In the genomic region with DNA sequence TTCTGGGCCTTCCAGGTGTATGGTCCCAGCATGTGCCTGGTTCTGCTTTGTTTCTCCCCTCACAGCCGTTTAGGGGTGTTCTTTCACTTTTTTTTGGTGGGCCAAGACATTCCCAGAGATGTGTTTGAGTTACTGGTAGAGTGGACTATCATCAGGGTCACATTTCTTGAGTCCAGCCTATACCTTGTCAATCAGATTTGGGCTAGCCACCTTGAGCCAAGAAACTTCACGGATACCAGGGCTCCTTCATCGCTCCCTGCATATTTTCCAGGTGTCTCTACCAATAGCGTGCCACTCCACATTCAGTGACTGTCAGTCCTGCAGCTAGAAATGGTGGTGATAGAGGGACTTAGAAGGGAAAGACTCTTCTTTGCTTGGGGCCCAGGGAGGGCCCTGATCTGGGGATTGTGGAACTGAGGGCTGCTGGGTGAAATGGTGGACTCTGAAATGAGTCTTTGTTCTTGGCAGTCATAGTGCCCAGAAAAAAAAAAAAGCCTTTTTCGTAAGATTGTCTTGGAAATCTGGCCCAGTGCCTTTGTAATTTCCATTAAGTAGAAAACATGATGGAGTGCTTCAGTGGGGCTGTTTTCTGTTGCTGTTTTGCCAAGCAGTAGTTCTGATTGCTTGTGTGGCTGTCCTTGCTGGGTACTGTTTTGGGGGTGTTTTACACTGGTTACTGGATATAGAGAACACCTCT, we compare ENCODE assay signal across 8 mouse cellular contexts. TPM values are rescaled to one million over a fixed set of nuclear protein-coding genes. Genes with fewer than 3 reads are reported as not detected.
A peak's percentile ranks its signal among the peaks of the same experiment; 100 is the strongest.
DNase-seq lines count a peak whose midpoint lies in the region; ATAC-seq and TF ChIP-seq lines count a peak whose summit lies in the region.
"Had no signal": no experiment of that assay in that cellular context is flagged by ENCODE, and none has a peak within 500 bp of the region (broad histone marks: within the 10 kb centered on the region; RNA-seq: fewer than 3 reads in every experiment).

No protein-coding gene starts in this region.

- peak; percentile 3; the same call in 1 of the 2 replicates for ATAC-seq in forebrain, embryonic 11.5 days (replicated peaks; ENCODE audit: low FRiP score)
- no peak for ATAC-seq in intestine, postnatal 0 days
- no peak; the same call in 1 of the 2 replicates for ATAC-seq in midbrain, postnatal 0 days (ENCODE audit: low FRiP score)

- DNase-seq in spleen, adult 2 months (ENCODE audit: low read depth in 1 of 2, low spot score in 2 of 2) = no peak
- DNase-seq in spleen, postnatal 4 days (ENCODE audit: low spot score in 2 of 2) = no peak
- no peak for DNase-seq in forebrain, embryonic 11.5 days (ENCODE audit: low spot score)
- DNase-seq in midbrain, postnatal 0 days (ENCODE audit: low spot score) = peak; percentile 66
- no peak for DNase-seq in layer of hippocampus, adult 11-12 months (ENCODE audit: low spot score)
- no peak for DNase-seq in spleen, postnatal 14 days (ENCODE audit: low spot score in 2 of 2)

- no peaks in the 10 kb centered on the region for H3K36me3 ChIP-seq in spleen, adult 2 months (ENCODE audit: control insufficient read depth, insufficient read depth, low read length)
- H3K36me3 ChIP-seq in forebrain, embryonic 11.5 days (ENCODE audit: control insufficient read depth, insufficient read depth, low read length) = no peaks in the 10 kb centered on the region
- H3K36me3 ChIP-seq in intestine, postnatal 0 days (ENCODE audit: control insufficient read depth, insufficient read depth) = no peaks in the 10 kb centered on the region; the same call in 1 of the 2 replicates
- H3K36me3 ChIP-seq in midbrain, postnatal 0 days (ENCODE audit: insufficient read depth, low read length) = no peaks in the 10 kb centered on the region

- no peaks in the 10 kb centered on the region for H3K27me3 ChIP-seq in spleen, adult 2 months (ENCODE audit: control insufficient read depth, insufficient read depth, low read length)
- no peaks in the 10 kb centered on the region for H3K27me3 ChIP-seq in forebrain, embryonic 11.5 days (ENCODE audit: control insufficient read depth, insufficient read depth, low read length)
- H3K27me3 ChIP-seq in intestine, postnatal 0 days (replicated peaks; ENCODE audit: control insufficient read depth, insufficient read depth, low read length) = no peaks in the 10 kb centered on the region
- H3K27me3 ChIP-seq in midbrain, postnatal 0 days (ENCODE audit: insufficient read depth, low read length) = no peaks in the 10 kb centered on the region

- peak overlapping the region; percentile 93 for H3K27ac ChIP-seq in spleen, adult 2 months (ENCODE audit: insufficient read depth, low read length)
- peak overlapping the region; percentile 86 for H3K27ac ChIP-seq in forebrain, embryonic 11.5 days (ENCODE audit: low read depth, low read length)
- peak overlapping the region; percentile 98 for H3K27ac ChIP-seq in intestine, postnatal 0 days (ENCODE audit: low read depth, low read length)
- H3K27ac ChIP-seq in midbrain, postnatal 0 days (ENCODE audit: low read depth, low read length) = peak overlapping the region; percentile 96

- peak overlapping the region; percentile 73 for H3K4me3 ChIP-seq in spleen, adult 2 months (ENCODE audit: extremely low read depth, insufficient read depth, insufficient read length)
- peak overlapping the region; percentile 84 for H3K4me3 ChIP-seq in forebrain, embryonic 11.5 days (ENCODE audit: low read depth, low read length)
- H3K4me3 ChIP-seq in intestine, postnatal 0 days (ENCODE audit: low read depth, low read length) = peak overlapping the region; percentile 76
- H3K4me3 ChIP-seq in midbrain, postnatal 0 days (ENCODE audit: low read depth, low read length) = peak overlapping the region; percentile 78

- TF ChIP-seq POLR2A in spleen, adult 2 months (IDR thresholded peaks at IDR 0.05; ENCODE audit: low read depth, low read length) = no peak

- H3K9ac ChIP-seq in forebrain, embryonic 11.5 days (ENCODE audit: low read length) = peak overlapping the region; percentile 84
- peak overlapping the region; percentile 87 for H3K9ac ChIP-seq in intestine, postnatal 0 days (ENCODE audit: low read depth, low read length)
- H3K9ac ChIP-seq in midbrain, postnatal 0 days (replicated peaks; ENCODE audit: low read length, poor library complexity, severe bottlenecking) = peak overlapping the region; percentile 96

- H3K9me3 ChIP-seq in forebrain, embryonic 11.5 days (ENCODE audit: control insufficient read depth, low read length) = no peaks in the 10 kb centered on the region
- H3K9me3 ChIP-seq in intestine, postnatal 0 days (ENCODE audit: control insufficient read depth) = no peaks in the 10 kb centered on the region
- no peaks in the 10 kb centered on the region for H3K9me3 ChIP-seq in midbrain, postnatal 0 days (ENCODE audit: low read length)

- 59% methylated on average over 5 of the region's 5 CpGs for WGBS in spleen, adult 2 months
- WGBS in forebrain, embryonic 11.5 days = 61% methylated on average over 5 of the region's 5 CpGs
- 31% methylated on average over 5 of the region's 5 CpGs for WGBS in intestine, postnatal 0 days
- WGBS in midbrain, postnatal 0 days = 30% methylated on average over 5 of the region's 5 CpGs

- peak overlapping the region; percentile 68 for H3K4me2 ChIP-seq in forebrain, embryonic 11.5 days (ENCODE audit: low read depth, low read length, severe bottlenecking)
- H3K4me2 ChIP-seq in intestine, postnatal 0 days (replicated peaks; ENCODE audit: low read depth) = peak overlapping the region; percentile 87
- H3K4me2 ChIP-seq in midbrain, postnatal 0 days (ENCODE audit: low read depth, low read length, poor library complexity, severe bottlenecking) = peak overlapping the region; percentile 77

- peaks cover 12% of the 10 kb centered on the region for H3K4me1 ChIP-seq in spleen, adult 2 months (ENCODE audit: control insufficient read depth, insufficient read depth, insufficient read length)
- peaks cover 7% of the 10 kb centered on the region for H3K4me1 ChIP-seq in forebrain, embryonic 11.5 days (replicated peaks; ENCODE audit: control insufficient read depth, insufficient read depth, low read length)
- peaks cover 23% of the 10 kb centered on the region for H3K4me1 ChIP-seq in intestine, postnatal 0 days (replicated peaks; ENCODE audit: control insufficient read depth, insufficient read depth, low read length)
- peaks cover 18% of the 10 kb centered on the region; the same call in 1 of the 2 replicates for H3K4me1 ChIP-seq in midbrain, postnatal 0 days (ENCODE audit: insufficient read depth, low read length)

- no peak for TF ChIP-seq CTCF in spleen, adult 2 months (IDR thresholded peaks at IDR 0.05; ENCODE audit: extremely low read depth, insufficient read depth, insufficient read length, insufficient replicate concordance)
- no peak for TF ChIP-seq CTCF in intestine, postnatal 0 days (IDR thresholded peaks at IDR 0.05; ENCODE audit: low read depth)
- TF ChIP-seq CTCF in midbrain, postnatal 0 days (IDR thresholded peaks at IDR 0.05) = no peak

RNA-seq across cellular contexts. Expression of a gene that starts 1.1 kb away (rescaled TPM):
- 19.7 and 22.0 TPM in 2 replicates for polyA plus RNA-seq in spleen, adult 2 months (2012; rRNA removed)
- 32.1 and 33.4 TPM in 2 replicates for polyA plus RNA-seq in forebrain, embryonic 11.5 days (2014; fragmentation: Nextera tagmentation; extraction: Ambion mirVana)
- polyA plus RNA-seq in intestine, postnatal 0 days (2015; fragmentation: Nextera tagmentation; extraction: Ambion mirVana) = 31.3 and 32.2 TPM in 2 replicates
- total RNA-seq in midbrain, postnatal 0 days (2014; rRNA removed) = 17.5 and 22.4 TPM in 2 replicates
- polyA plus RNA-seq in midbrain, postnatal 0 days (2015; fragmentation: Nextera tagmentation; extraction: Ambion mirVana) = 22.9 and 28.0 TPM in 2 replicates

RNA-seq across cellular contexts. Expression of a gene that starts 11.7 kb away (rescaled TPM):
- not detected in 2 replicates for polyA plus RNA-seq in spleen, adult 2 months (2012; rRNA removed)
- polyA plus RNA-seq in forebrain, embryonic 11.5 days (2014; fragmentation: Nextera tagmentation; extraction: Ambion mirVana) = not detected in 2 replicates
- 5.0 and 24.6 TPM in 2 replicates for polyA plus RNA-seq in intestine, postnatal 0 days (2015; fragmentation: Nextera tagmentation; extraction: Ambion mirVana)
- not detected in 2 replicates for total RNA-seq in midbrain, postnatal 0 days (2014; rRNA removed)
- not detected in 2 replicates for polyA plus RNA-seq in midbrain, postnatal 0 days (2015; fragmentation: Nextera tagmentation; extraction: Ambion mirVana)
- total RNA-seq: heart, postnatal 14 days had no signal

RNA-seq across cellular contexts. Expression of a gene that starts 49.2 kb away (rescaled TPM):
- polyA plus RNA-seq in spleen, adult 2 months (2012; rRNA removed) = 35.2 and 41.1 TPM in 2 replicates
- polyA plus RNA-seq in forebrain, embryonic 11.5 days (2014; fragmentation: Nextera tagmentation; extraction: Ambion mirVana) = 0.05 TPM in 1 of 2 replicates, not detected in the other
- polyA plus RNA-seq in intestine, postnatal 0 days (2015; fragmentation: Nextera tagmentation; extraction: Ambion mirVana) = 0.12 and 0.18 TPM in 2 replicates
- total RNA-seq in midbrain, postnatal 0 days (2014; rRNA removed) = 0.55 and 0.85 TPM in 2 replicates
- polyA plus RNA-seq in midbrain, postnatal 0 days (2015; fragmentation: Nextera tagmentation; extraction: Ambion mirVana) = 0.50 and 0.53 TPM in 2 replicates

RNA-seq across cellular contexts. Expression of a gene that starts 55.6 kb away (rescaled TPM):
- 0.07 and 0.21 TPM in 2 replicates for polyA plus RNA-seq in spleen, adult 2 months (2012; rRNA removed)
- polyA plus RNA-seq in forebrain, embryonic 11.5 days (2014; fragmentation: Nextera tagmentation; extraction: Ambion mirVana) = 0.47 and 0.49 TPM in 2 replicates
- polyA plus RNA-seq in intestine, postnatal 0 days (2015; fragmentation: Nextera tagmentation; extraction: Ambion mirVana) = 7.1 and 8.4 TPM in 2 replicates
- total RNA-seq in midbrain, postnatal 0 days (2014; rRNA removed) = 2.6 and 2.9 TPM in 2 replicates
- polyA plus RNA-seq in midbrain, postnatal 0 days (2015; fragmentation: Nextera tagmentation; extraction: Ambion mirVana) = 1.9 and 2.2 TPM in 2 replicates

Comparison
In these comparisons a context has a peak if more than half of its experiments do, and no peak if none do; other contexts are left out.
1. RNA of a gene that starts 49.2 kb away (polyA plus RNA-seq): 35.2 to 41.1 TPM in spleen, adult 2 months; 0.50 to 0.53 TPM in midbrain, postnatal 0 days, 0.12 to 0.18 TPM in intestine, postnatal 0 days and 0.05 TPM in forebrain, embryonic 11.5 days; every median in the first group is over 10 times any median in the second.
2. Peak in every context shown above with its lines, with median percentiles within 50 percentile points of each other: H3K27ac ChIP-seq, H3K4me3 ChIP-seq, H3K4me2 ChIP-seq and H3K9ac ChIP-seq.